Mouse (Mus musculus) embryonic facial prominence, embryonic 10.5 days (tissue): ENCODE measurements at regions not wholly inside any gene's neighbourhood (a gene's known extent, or its start where the extent isn't known, plus 50 kb on each side); places are given as distances from the start of the nearest gene placed in this dataset.

Experiments
- DNase-seq: peaks from one replicate; pipeline ENCODE4 v3.0.0-alpha.2; 2017; ENCODE audit warnings: low spot score
- H3K27ac ChIP-seq: fragments of 300-500 bp; sonication (generic); replicated peaks from 2 replicates; pipeline ENCODE4 v1.5.1; 2016; ENCODE audit warnings: mild to moderate bottlenecking
- H3K27me3 ChIP-seq: fragments of 300-500 bp; sonication (generic); replicated peaks from 2 replicates; pipeline ENCODE4 v1.6.1; 2016; ENCODE audit warnings: low read depth, mild to moderate bottlenecking; ENCODE audit not compliant: poor library complexity, severe bottlenecking
- H3K36me3 ChIP-seq: fragments of 300-500 bp; sonication (generic); replicated peaks from 2 replicates; pipeline ENCODE4 v1.6.1; 2016; ENCODE audit warnings: mild to moderate bottlenecking, moderate library complexity
- H3K4me1 ChIP-seq: fragments of 300-500 bp; sonication (generic); 2 replicates; pipeline ENCODE4 v1.6.1; 2016
- H3K4me3 ChIP-seq: fragments of 300-500 bp; sonication (generic); 2 replicates; pipeline ENCODE4 v1.5.1; 2016; ENCODE audit warnings: mild to moderate bottlenecking, moderate library complexity
- H3K9me3 ChIP-seq: fragments of 300-500 bp; sonication (generic); 2 replicates; pipeline ENCODE4 v1.6.1; 2016; ENCODE audit warnings: mild to moderate bottlenecking
- WGBS: fragments of 180-500 bp; shearing (Covaris S2); methylation state at CpG from one replicate; pipeline ENCODE4 v1.1.7; 2016; 5-methylcytosine and 5-hydroxymethylcytosine counted together

DNA sequence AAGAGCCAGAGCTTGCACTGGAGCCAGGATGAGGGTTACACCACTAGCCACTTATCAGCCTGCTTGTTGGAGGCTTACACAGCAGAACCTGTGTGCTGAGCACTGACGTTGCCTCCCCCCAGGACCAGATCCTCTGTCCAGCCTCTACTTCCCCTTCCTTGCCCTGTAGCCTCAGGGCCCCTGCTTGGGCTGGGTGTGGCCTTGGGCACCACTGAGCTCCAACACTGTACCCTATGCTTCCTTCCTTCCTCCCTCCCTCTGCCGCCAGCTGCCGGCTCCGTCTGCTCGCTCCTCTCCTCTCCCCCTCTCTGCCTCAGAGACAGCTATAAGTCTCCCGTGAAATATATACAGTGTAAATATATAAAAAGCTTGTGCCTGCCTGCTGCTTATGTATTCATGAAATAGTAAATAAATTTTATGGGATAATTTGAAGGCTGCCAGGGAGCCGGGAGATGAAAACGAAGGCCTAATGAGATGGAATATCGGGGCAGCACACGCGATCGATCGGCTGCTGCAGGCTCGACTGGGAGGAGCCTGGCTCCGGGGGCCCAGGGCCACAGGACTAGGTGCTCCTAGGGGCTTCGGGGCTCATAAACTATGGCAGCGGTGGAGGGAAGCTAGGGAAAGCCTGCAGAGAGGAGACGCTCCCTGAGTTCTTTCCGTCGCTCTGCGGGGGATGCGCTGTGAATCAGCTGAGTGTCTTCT, 135.6 kb downstream of the Rbm19 start:
- 14% methylated on average over 22 of the region's 22 CpGs for WGBS
- Histone ChIP-seq H3K4me3 (peak overlapping the region; percentile 40), H3K4me1 (peaks cover 8% of the 10 kb centered on the region; the same call in 1 of the 2 replicates), H3K36me3 (no peaks in the 10 kb centered on the region), H3K27me3 (peaks cover 83% of the 10 kb centered on the region), H3K9me3 (no peaks in the 10 kb centered on the region), H3K27ac (no peak overlapping the region)
- peak; percentile 17 for DNase-seq

GRCm38 (mm10) chr5:120252551-120252950, 136.3 kb downstream of the Rbm19 start:
- Histone ChIP-seq H3K9me3 (no peaks in the 10 kb centered on the region), H3K36me3 (no peaks in the 10 kb centered on the region), H3K27me3 (peaks cover 80% of the 10 kb centered on the region), H3K27ac (no peak overlapping the region), H3K4me3 (no peak overlapping the region), H3K4me1 (peaks cover 8% of the 10 kb centered on the region; the same call in 1 of the 2 replicates)
- WGBS = 11% methylated on average over 8 of the region's 8 CpGs
- peak; percentile 56 for DNase-seq

DNA sequence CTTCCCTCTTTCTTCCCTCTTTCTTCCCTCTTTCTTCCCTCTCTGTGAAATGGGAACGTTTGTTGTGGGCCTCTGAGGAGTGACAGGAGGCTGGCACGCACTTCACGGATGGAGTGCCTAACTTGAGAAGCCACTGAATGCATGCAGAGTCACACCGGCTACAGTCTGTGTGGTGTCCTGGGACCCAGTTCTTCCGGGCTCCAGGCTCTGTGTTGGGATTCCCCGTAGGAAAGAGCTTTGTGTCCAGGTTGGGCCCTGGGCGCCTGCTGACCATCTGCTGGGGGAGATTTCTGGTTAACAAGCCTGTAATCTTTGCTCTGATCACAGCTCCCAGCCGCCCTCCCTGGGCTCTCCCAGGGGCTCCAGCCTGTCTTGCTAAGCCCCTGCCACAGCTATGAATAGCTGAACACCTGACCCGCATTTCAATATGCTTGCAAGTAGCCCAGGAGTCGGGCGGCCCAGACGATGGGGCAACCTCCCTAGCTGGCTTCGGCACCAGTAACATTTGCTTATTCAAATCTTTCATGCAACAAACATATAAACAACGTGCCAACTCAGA, 146.5 kb downstream of the Rbm19 start:
- no peak for DNase-seq
- Histone ChIP-seq H3K4me3 (no peak overlapping the region), H3K4me1 (no peaks in the 10 kb centered on the region), H3K27ac (no peak overlapping the region), H3K27me3 (peaks cover 63% of the 10 kb centered on the region), H3K9me3 (no peaks in the 10 kb centered on the region), H3K36me3 (no peaks in the 10 kb centered on the region)
- 51% methylated on average over 14 of the region's 14 CpGs for WGBS

DNA sequence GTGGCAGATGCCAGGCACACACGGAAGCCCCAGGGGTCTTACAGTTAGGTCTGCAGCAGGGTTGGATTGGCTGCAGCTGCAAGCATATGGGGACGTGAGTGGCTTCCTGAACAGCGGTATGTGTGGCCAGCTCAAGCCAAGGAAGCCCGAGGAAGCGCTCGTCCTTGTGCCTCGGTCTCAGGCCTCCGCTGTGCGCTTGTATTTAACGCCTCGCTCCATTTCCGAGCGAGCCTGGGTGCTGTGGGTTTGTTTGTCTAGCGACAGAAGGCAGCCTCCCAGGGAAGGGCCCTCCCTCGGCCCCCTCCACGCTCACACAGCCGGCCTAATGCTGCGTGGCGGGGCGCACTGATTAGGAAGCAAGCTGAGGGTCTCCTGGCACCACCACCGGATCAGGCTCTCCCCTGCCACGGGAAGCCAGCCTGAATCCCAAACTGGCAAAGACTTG, 153.2 kb downstream of the Rbm19 start:
- WGBS = 23% methylated on average over 22 of the region's 22 CpGs
- H3K27me3 ChIP-seq = peaks cover 72% of the 10 kb centered on the region
- peak; percentile 23 for DNase-seq

DNA sequence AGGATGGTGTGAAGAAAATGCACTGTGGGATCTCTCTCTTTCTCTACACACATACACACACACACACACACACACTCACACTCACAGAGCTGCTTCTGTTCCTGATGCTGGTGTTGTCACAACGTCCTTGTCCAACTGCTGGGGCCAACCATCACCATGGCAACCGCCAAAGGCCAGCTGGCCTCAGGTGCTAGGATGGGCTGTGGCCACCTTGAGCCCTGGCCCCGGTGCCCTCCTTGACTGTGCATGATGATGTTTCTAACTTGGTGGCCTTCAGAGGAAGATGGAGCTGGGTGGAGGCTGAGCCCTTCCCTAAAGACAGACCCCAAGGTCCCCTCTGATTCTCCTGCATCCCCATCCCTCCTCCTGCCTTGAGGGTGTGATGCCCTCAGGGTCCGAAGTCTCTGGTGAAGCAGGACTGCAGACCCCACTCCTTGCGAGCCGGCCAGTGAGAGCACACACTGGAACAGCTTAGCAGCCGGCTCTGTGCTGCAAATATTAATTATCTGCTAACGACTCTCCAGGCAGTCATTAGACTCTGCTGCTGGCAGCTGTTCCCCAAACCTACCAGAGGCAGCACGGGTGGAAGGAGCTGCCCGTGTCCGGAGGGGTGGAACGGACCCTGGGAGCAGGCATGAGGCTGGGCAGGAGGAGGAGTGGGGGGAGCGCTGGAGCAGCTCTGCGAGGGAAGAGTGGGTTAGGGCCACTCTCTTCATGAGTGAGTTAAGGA, 154.8 kb downstream of the Rbm19 start:
- Histone ChIP-seq H3K9me3 (no peaks in the 10 kb centered on the region), H3K27ac (no peak overlapping the region), H3K36me3 (no peaks in the 10 kb centered on the region), H3K4me1 (peaks cover 16% of the 10 kb centered on the region), H3K27me3 (peaks cover 62% of the 10 kb centered on the region), H3K4me3 (no peak overlapping the region)
- 63% methylated on average over 14 of the region's 14 CpGs for WGBS
- DNase-seq = no peak

More for the DNA sequence above, 153.2 kb downstream of the Rbm19 start:
- H3K4me1 ChIP-seq = peaks cover 16% of the 10 kb centered on the region
- no peak overlapping the region for H3K27ac ChIP-seq
- H3K9me3 ChIP-seq = no peaks in the 10 kb centered on the region
- H3K36me3 ChIP-seq = no peaks in the 10 kb centered on the region
- H3K4me3 ChIP-seq = peak overlapping the region; percentile 25

GRCm38 (mm10) chr5:120276229-120276628, 155.3 kb upstream of the Lhx5 start:
- Histone ChIP-seq H3K36me3 (no peaks in the 10 kb centered on the region), H3K27ac (no peak overlapping the region), H3K4me3 (no peak overlapping the region), H3K9me3 (no peaks in the 10 kb centered on the region), H3K27me3 (peaks cover 68% of the 10 kb centered on the region), H3K4me1 (peaks cover 20% of the 10 kb centered on the region)
- no peak for DNase-seq
- 84% methylated on average over 9 of the region's 9 CpGs for WGBS

- Histone ChIP-seq H3K36me3 (no peaks in the 10 kb centered on the region), H3K4me3 (peak overlapping the region; percentile 29; the same call in 1 of the 2 replicates)
Observed at GRCm38 (mm10) chr5:120280321-120280720, 151.2 kb upstream of the Lhx5 start.

GRCm38 (mm10) chr5:120280991-120281602, 150.4 kb upstream of the Lhx5 start:
- no peak overlapping the region for H3K27ac ChIP-seq
- peaks cover 91% of the 10 kb centered on the region for H3K27me3 ChIP-seq
- peak overlapping the region; percentile 29; the same call in 1 of the 2 replicates for H3K4me3 ChIP-seq
- peak; percentile 29 for DNase-seq
- peaks cover 34% of the 10 kb centered on the region for H3K4me1 ChIP-seq
- H3K9me3 ChIP-seq = no peaks in the 10 kb centered on the region
- WGBS = 2% methylated on average over 22 of the region's 22 CpGs
- H3K36me3 ChIP-seq = no peaks in the 10 kb centered on the region

More at GRCm38 (mm10) chr5:120280321-120280720, 151.2 kb upstream of the Lhx5 start:
- WGBS = 3% methylated on average over 13 of the region's 13 CpGs
- no peak for DNase-seq
- Histone ChIP-seq H3K9me3 (no peaks in the 10 kb centered on the region), H3K27ac (no peak overlapping the region), H3K27me3 (peaks cover 88% of the 10 kb centered on the region), H3K4me1 (peaks cover 34% of the 10 kb centered on the region)

GRCm38 (mm10) chr5:120281840-120282565, 149.5 kb upstream of the Lhx5 start:
- H3K27me3 ChIP-seq = peaks cover 95% of the 10 kb centered on the region

DNA sequence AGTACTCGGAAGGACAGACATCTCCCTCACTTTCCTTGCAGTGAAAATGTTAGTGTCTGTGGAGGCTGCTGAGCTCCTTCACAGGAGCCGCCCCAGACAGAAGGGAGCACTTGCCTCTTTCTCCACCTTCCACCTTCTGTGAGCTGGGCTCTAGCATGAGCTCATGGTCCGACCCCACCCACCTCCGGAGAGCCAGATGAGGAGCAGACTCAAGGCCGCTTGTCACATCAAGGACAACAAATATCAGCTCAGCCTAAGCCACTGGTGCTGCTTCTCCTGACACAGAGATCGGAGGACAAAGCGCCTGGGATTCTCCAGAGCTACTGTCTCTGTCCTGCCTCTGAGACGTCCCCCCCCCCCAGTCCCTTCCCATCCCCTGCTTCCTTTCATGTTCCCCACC, 146.9 kb upstream of the Lhx5 start:
- Histone ChIP-seq H3K4me3 (no peak overlapping the region), H3K27ac (peak overlapping the region; percentile 66), H3K4me1 (peaks cover 48% of the 10 kb centered on the region), H3K9me3 (peaks cover 2% of the 10 kb centered on the region; the same call in 1 of the 2 replicates), H3K36me3 (no peaks in the 10 kb centered on the region), H3K27me3 (peaks cover 96% of the 10 kb centered on the region)
- DNase-seq = no peak
- 57% methylated on average over 8 of the region's 8 CpGs for WGBS

More at GRCm38 (mm10) chr5:120281840-120282565, 149.5 kb upstream of the Lhx5 start:
- Histone ChIP-seq H3K4me1 (peaks cover 36% of the 10 kb centered on the region), H3K36me3 (no peaks in the 10 kb centered on the region), H3K27ac (no peak overlapping the region), H3K9me3 (no peaks in the 10 kb centered on the region), H3K4me3 (no peak overlapping the region)
- DNase-seq = peak; percentile 31
- 27% methylated on average over 18 of the region's 18 CpGs for WGBS

- peaks cover 44% of the 10 kb centered on the region for H3K4me1 ChIP-seq
- peak; percentile 35 for DNase-seq
- 41% methylated on average over 9 of the region's 9 CpGs for WGBS
- H3K27me3 ChIP-seq = peaks cover 93% of the 10 kb centered on the region
- no peaks in the 10 kb centered on the region for H3K36me3 ChIP-seq
- peaks cover 6% of the 10 kb centered on the region; the same call in 1 of the 2 replicates for H3K9me3 ChIP-seq
- H3K4me3 ChIP-seq = no peak overlapping the region
- peak overlapping the region; percentile 66 for H3K27ac ChIP-seq
Observed at GRCm38 (mm10) chr5:120285036-120285435, 146.5 kb upstream of the Lhx5 start.

DNA sequence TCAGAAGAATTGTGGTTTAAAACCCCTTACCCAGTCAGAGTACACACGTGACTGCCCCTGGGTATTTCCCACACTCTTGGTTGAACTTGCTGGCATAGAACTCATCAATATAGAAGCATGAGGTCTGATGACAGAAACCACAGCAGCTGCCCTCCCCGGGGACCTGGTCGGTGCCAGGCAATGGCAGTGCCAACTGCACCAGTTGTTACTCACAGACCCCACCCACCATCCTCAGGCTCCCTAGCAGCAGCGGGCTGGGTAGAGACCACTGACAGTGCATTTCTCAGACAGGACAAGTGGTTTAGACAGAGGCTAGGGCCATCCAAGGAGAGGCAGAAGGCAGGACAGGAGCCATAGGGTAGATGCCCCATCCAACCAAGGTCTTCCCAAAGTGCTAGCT, 144.7 kb upstream of the Lhx5 start:
- no peaks in the 10 kb centered on the region for H3K36me3 ChIP-seq
- 80% methylated on average over 4 of the region's 4 CpGs for WGBS
- peaks cover 10% of the 10 kb centered on the region; the same call in 1 of the 2 replicates for H3K9me3 ChIP-seq
- peaks cover 27% of the 10 kb centered on the region for H3K4me1 ChIP-seq
- no peak for DNase-seq
- H3K4me3 ChIP-seq = no peak overlapping the region
- H3K27me3 ChIP-seq = peaks cover 81% of the 10 kb centered on the region
- no peak overlapping the region for H3K27ac ChIP-seq
